Mouse (Mus musculus) limb, embryonic 15.5 days (tissue): ENCODE measurements around the gene Gbe1. TPM values are rescaled to one million over a fixed set of nuclear protein-coding genes. Genes with fewer than 3 reads are reported as not detected.

Experiments
- ATAC-seq: fragments of 200-750 bp; cut with Nextera tagmentation; 2 replicates; pipeline ENCODE4 v1.8.0; 2017; ENCODE audit warnings: low read depth, moderate TSS enrichment; ENCODE audit not compliant: insufficient number of reproducible peaks, low FRiP score, low TSS enrichment
- H3K27ac ChIP-seq: fragments of 300-500 bp; sonication (generic); 2 replicates; pipeline ENCODE4 v1.5.1; 2015; ENCODE audit warnings: moderate library complexity, mild to moderate bottlenecking, inconsistent platforms
- H3K27me3 ChIP-seq: fragments of 300-500 bp; sonication (generic); 2 replicates; pipeline ENCODE4 v1.6.1; 2015; ENCODE audit warnings: inconsistent platforms
- H3K36me3 ChIP-seq: fragments of 300-500 bp; sonication (generic); 2 replicates; pipeline ENCODE4 v1.6.1; 2015; ENCODE audit warnings: inconsistent platforms
- H3K4me1 ChIP-seq: fragments of 300-500 bp; sonication (generic); 2 replicates; pipeline ENCODE4 v1.6.1; 2015; ENCODE audit warnings: inconsistent platforms
- H3K4me2 ChIP-seq: fragments of 300-500 bp; sonication (generic); 2 replicates; pipeline ENCODE4 v1.6.1; 2015; ENCODE audit warnings: mild to moderate bottlenecking, inconsistent platforms
- H3K4me3 ChIP-seq: fragments of 300-500 bp; sonication (generic); 2 replicates; pipeline ENCODE4 v1.5.1; 2015; ENCODE audit warnings: mild to moderate bottlenecking, inconsistent platforms
- H3K9ac ChIP-seq: fragments of 300-500 bp; sonication (generic); 2 replicates; pipeline ENCODE4 v1.6.1; 2015; ENCODE audit warnings: inconsistent platforms
- H3K9me3 ChIP-seq: fragments of 300-500 bp; sonication (generic); 2 replicates; pipeline ENCODE4 v1.6.1; 2016; ENCODE audit warnings: inconsistent platforms
- WGBS: fragments of 180-500 bp; shearing (Covaris S2); methylation state at CpG from one replicate; pipeline ENCODE4 v1.1.7; 2015; 5-methylcytosine and 5-hydroxymethylcytosine counted together
- polyA plus RNA-seq: library from polyadenylated mRNA; unstranded; fragments of >200 nt; fragmentation: Nextera tagmentation; extraction: Ambion mirVana; gene quantifications from 2 replicates; pipeline ENCODE4 v1.2.1, GENCODE M21; 2015

Gene Gbe1
- polyA plus RNA-seq, 1 experiment from 2014 or later: 17.1 TPM

GRCm38 (mm10) chr16:70381045-70381444, 67.3 kb downstream of the Gbe1 start:
- no peaks in the 10 kb centered on the region for H3K9me3 ChIP-seq
- H3K4me3 ChIP-seq: no peak overlapping the region
- no peaks in the 10 kb centered on the region for H3K27me3 ChIP-seq
- no peak for ATAC-seq
- no peak overlapping the region for H3K4me2 ChIP-seq
- H3K27ac ChIP-seq: no peak overlapping the region
- H3K36me3 ChIP-seq: no peaks in the 10 kb centered on the region
- H3K9ac ChIP-seq: no peak overlapping the region
- WGBS: 60% methylated on average over 2 of the region's 2 CpGs
- H3K4me1 ChIP-seq: no peaks in the 10 kb centered on the region

GRCm38 (mm10) chr16:70385494-70385893, 71.7 kb downstream of the Gbe1 start:
- no peaks in the 10 kb centered on the region for H3K9me3 ChIP-seq
- H3K4me1 ChIP-seq: no peaks in the 10 kb centered on the region
- no peak overlapping the region for H3K4me2 ChIP-seq
- no peak overlapping the region for H3K4me3 ChIP-seq
- no peaks in the 10 kb centered on the region for H3K36me3 ChIP-seq
- no peak for ATAC-seq
- H3K27ac ChIP-seq: no peak overlapping the region
- WGBS: 89% methylated on average over 1 of the region's 1 CpGs
- no peaks in the 10 kb centered on the region for H3K27me3 ChIP-seq
- no peak overlapping the region for H3K9ac ChIP-seq

GRCm38 (mm10) chr16:70387385-70387784, 73.6 kb downstream of the Gbe1 start:
- no peaks in the 10 kb centered on the region for H3K4me1 ChIP-seq

GRCm38 (mm10) chr16:70395276-70395675, 81.5 kb downstream of the Gbe1 start:
- no peak for ATAC-seq
- no peaks in the 10 kb centered on the region for H3K27me3 ChIP-seq
- no peak overlapping the region for H3K9ac ChIP-seq
- no peak overlapping the region for H3K4me3 ChIP-seq
- no peak overlapping the region for H3K27ac ChIP-seq
- 81% methylated on average over 3 of the region's 3 CpGs for WGBS
- no peaks in the 10 kb centered on the region for H3K36me3 ChIP-seq
- no peak overlapping the region for H3K4me2 ChIP-seq
- no peaks in the 10 kb centered on the region for H3K4me1 ChIP-seq
- no peaks in the 10 kb centered on the region for H3K9me3 ChIP-seq

More at GRCm38 (mm10) chr16:70387385-70387784, 73.6 kb downstream of the Gbe1 start:
- 97% methylated on average over 2 of the region's 2 CpGs for WGBS
- H3K27ac ChIP-seq: no peak overlapping the region
- ATAC-seq: no peak
- no peaks in the 10 kb centered on the region for H3K36me3 ChIP-seq
- no peaks in the 10 kb centered on the region for H3K27me3 ChIP-seq
- H3K4me2 ChIP-seq: no peak overlapping the region
- H3K9me3 ChIP-seq: no peaks in the 10 kb centered on the region
- no peak overlapping the region for H3K4me3 ChIP-seq
- no peak overlapping the region for H3K9ac ChIP-seq

GRCm38 (mm10) chr16:70407780-70408179, 94.0 kb downstream of the Gbe1 start:
- WGBS: 89% methylated on average over 2 of the region's 2 CpGs
- H3K27ac ChIP-seq: no peak overlapping the region
- H3K27me3 ChIP-seq: no peaks in the 10 kb centered on the region
- ATAC-seq: no peak
- no peak overlapping the region for H3K9ac ChIP-seq
- no peak overlapping the region for H3K4me2 ChIP-seq
- H3K4me1 ChIP-seq: no peaks in the 10 kb centered on the region
- no peak overlapping the region for H3K4me3 ChIP-seq
- H3K9me3 ChIP-seq: no peaks in the 10 kb centered on the region
- no peaks in the 10 kb centered on the region for H3K36me3 ChIP-seq

- H3K9ac ChIP-seq: no peak overlapping the region
- H3K36me3 ChIP-seq: no peaks in the 10 kb centered on the region
- WGBS: 69% methylated on average over 3 of the region's 3 CpGs
- H3K27me3 ChIP-seq: no peaks in the 10 kb centered on the region
- H3K27ac ChIP-seq: no peak overlapping the region
- H3K4me2 ChIP-seq: no peak overlapping the region
- no peak for ATAC-seq
- H3K9me3 ChIP-seq: no peaks in the 10 kb centered on the region
- H3K4me3 ChIP-seq: no peak overlapping the region
- H3K4me1 ChIP-seq: no peaks in the 10 kb centered on the region
Observed at GRCm38 (mm10) chr16:70421077-70421476, 107.3 kb downstream of the Gbe1 start.

- WGBS: 45% methylated on average over 6 of the region's 6 CpGs
- no peak overlapping the region for H3K4me3 ChIP-seq
- H3K4me1 ChIP-seq: no peaks in the 10 kb centered on the region
- no peaks in the 10 kb centered on the region for H3K27me3 ChIP-seq
- no peak overlapping the region for H3K9ac ChIP-seq
- no peak overlapping the region for H3K27ac ChIP-seq
- no peaks in the 10 kb centered on the region for H3K36me3 ChIP-seq
- H3K9me3 ChIP-seq: no peaks in the 10 kb centered on the region
- ATAC-seq: no peak
- no peak overlapping the region for H3K4me2 ChIP-seq
Observed at GRCm38 (mm10) chr16:70449520-70449919, 135.8 kb downstream of the Gbe1 start.

- no peak overlapping the region for H3K4me2 ChIP-seq
Observed at GRCm38 (mm10) chr16:70475583-70475982, 161.8 kb downstream of the Gbe1 start.

GRCm38 (mm10) chr16:70476161-70476560, 162.4 kb downstream of the Gbe1 start:
- no peak for ATAC-seq
- no peaks in the 10 kb centered on the region for H3K36me3 ChIP-seq
- WGBS: 58% methylated on average over 4 of the region's 4 CpGs
- H3K9me3 ChIP-seq: no peaks in the 10 kb centered on the region
- no peaks in the 10 kb centered on the region for H3K4me1 ChIP-seq
- no peak overlapping the region for H3K4me3 ChIP-seq
- no peak overlapping the region for H3K9ac ChIP-seq
- H3K4me2 ChIP-seq: no peak overlapping the region
- H3K27me3 ChIP-seq: no peaks in the 10 kb centered on the region
- H3K27ac ChIP-seq: no peak overlapping the region

More at GRCm38 (mm10) chr16:70475583-70475982, 161.8 kb downstream of the Gbe1 start:
- no peaks in the 10 kb centered on the region for H3K27me3 ChIP-seq
- H3K36me3 ChIP-seq: no peaks in the 10 kb centered on the region
- no peak overlapping the region for H3K9ac ChIP-seq
- H3K4me3 ChIP-seq: no peak overlapping the region
- no peak for ATAC-seq
- no peaks in the 10 kb centered on the region for H3K9me3 ChIP-seq
- 30% methylated on average over 2 of the region's 3 CpGs for WGBS
- no peak overlapping the region for H3K27ac ChIP-seq
- no peaks in the 10 kb centered on the region for H3K4me1 ChIP-seq

GRCm38 (mm10) chr16:70480494-70480893, 166.7 kb downstream of the Gbe1 start:
- Histone ChIP-seq H3K4me3 (no peak overlapping the region), H3K9me3 (no peaks in the 10 kb centered on the region), H3K4me1 (no peaks in the 10 kb centered on the region), H3K4me2 (no peak overlapping the region), H3K27ac (no peak overlapping the region), H3K27me3 (no peaks in the 10 kb centered on the region), H3K9ac (no peak overlapping the region), H3K36me3 (no peaks in the 10 kb centered on the region)
- WGBS: 91% methylated on average over 3 of the region's 3 CpGs
- ATAC-seq: no peak

- ATAC-seq: no peak
- Histone ChIP-seq H3K4me3 (no peak overlapping the region), H3K9me3 (no peaks in the 10 kb centered on the region), H3K27ac (no peak overlapping the region), H3K4me2 (no peak overlapping the region), H3K9ac (no peak overlapping the region), H3K27me3 (no peaks in the 10 kb centered on the region), H3K4me1 (no peaks in the 10 kb centered on the region), H3K36me3 (no peaks in the 10 kb centered on the region)
- 55% methylated on average over 1 of the region's 1 CpGs for WGBS
Observed at GRCm38 (mm10) chr16:70506457-70506856, 192.7 kb downstream of the Gbe1 start.

- no peak for ATAC-seq
- H3K4me1 ChIP-seq: no peaks in the 10 kb centered on the region
Observed at GRCm38 (mm10) chr16:70510938-70511337, 197.2 kb downstream of the Gbe1 start.

GRCm38 (mm10) chr16:70522861-70523260, 209.1 kb downstream of the Gbe1 start:
- no peak overlapping the region for H3K27ac ChIP-seq
- no peaks in the 10 kb centered on the region for H3K9me3 ChIP-seq
- no peaks in the 10 kb centered on the region for H3K27me3 ChIP-seq
- no peak overlapping the region for H3K4me2 ChIP-seq
- no peak overlapping the region for H3K4me3 ChIP-seq
- H3K9ac ChIP-seq: no peak overlapping the region
- H3K36me3 ChIP-seq: no peaks in the 10 kb centered on the region
- 68% methylated on average over 2 of the region's 2 CpGs for WGBS
- ATAC-seq: no peak
- H3K4me1 ChIP-seq: no peaks in the 10 kb centered on the region

More at GRCm38 (mm10) chr16:70510938-70511337, 197.2 kb downstream of the Gbe1 start:
- Histone ChIP-seq H3K36me3 (no peaks in the 10 kb centered on the region), H3K27ac (no peak overlapping the region), H3K4me3 (no peak overlapping the region), H3K9ac (no peak overlapping the region), H3K27me3 (no peaks in the 10 kb centered on the region), H3K9me3 (no peaks in the 10 kb centered on the region), H3K4me2 (no peak overlapping the region)
- WGBS: 82% methylated on average over 3 of the region's 3 CpGs
